Mouse (Mus musculus): ENCODE results near the gene R3hcc1l.

Gene R3hcc1l

DNA sequence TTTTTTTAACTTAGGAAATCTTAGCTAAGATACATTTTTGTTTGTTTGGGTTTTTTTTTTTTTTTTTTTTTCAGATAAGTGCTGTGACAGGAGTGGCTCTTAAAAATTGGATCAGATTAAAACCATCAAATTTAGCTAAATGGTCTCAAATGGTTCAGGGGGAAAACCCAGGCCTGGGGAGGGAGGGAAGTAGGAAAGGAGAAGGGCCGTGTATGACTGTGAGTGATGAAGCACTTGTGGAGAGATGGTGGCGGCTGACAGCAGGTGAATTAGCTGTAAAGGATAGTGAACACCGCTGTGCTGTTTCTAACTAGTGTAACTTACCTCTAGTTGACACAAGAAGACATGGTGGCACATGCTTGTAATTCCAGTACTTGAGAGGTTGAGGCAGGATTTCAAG, 40.1 kb downstream of the R3hcc1l start:
- DNase-seq, result no peak

DNA sequence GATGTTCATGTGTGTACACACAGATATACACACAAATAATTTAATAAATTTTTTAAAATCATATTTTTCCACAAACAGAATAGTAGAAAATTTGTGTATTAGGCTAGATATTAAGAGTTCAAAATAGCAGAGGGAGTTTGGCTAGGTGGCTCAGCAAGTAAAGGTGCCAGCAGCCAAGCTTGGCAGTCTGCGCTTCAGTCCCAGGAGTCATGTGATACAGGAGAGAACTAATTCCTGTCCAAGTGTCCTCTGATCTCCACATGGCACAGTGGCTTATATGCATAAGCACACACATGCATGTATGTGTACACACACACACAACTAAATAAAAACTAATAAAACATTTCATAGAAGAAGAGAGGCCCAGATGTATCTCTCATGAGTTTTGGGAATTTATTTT, 43.4 kb downstream of the R3hcc1l start:
- peak; percentile 42 for DNase-seq

DNA sequence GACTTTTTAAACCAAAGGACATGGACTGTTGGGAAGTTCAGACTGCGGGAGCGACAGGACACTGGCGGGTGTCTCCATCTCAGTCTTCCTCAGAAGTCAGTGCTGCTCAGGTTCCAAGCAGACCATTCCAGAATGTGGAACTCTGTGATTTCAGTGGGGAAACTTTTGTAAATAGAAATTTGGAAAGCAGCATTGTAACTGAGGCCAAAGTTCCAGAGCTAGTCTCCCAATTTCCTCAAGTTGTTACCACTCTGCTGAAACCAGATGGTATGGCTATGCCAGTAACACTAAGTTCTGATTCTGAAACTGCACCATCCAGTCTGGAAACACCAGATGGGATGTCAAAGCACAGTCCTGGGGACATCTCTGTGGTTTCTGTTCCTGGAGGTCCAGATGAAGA, 44.4 kb downstream of the R3hcc1l start:
- DNase-seq, result no peak

DNA sequence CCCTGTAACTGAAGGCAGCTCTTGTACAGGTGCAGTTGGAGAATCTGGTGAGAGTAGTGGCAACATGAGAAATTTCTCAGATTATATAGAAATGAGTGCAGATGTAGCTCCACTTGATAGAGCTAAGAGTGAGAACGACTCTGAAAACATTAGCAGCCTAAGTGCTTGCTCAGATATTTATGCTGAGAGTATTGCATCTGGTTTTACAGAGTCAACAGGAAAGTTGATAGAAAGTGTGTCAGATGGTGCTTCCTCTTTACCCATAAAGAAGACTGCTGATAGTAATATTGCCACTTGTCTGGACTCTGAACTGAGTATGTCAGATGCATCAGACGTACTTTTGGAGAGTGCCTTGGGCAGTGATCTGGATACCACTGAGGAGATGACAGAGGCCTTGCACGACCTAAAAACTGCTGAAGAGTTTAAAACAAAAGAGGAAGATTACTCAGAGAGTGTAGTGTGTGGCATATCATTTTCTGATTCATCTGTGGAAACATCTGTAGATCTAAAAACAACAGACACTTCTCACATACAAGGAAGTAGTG, 45.2 kb downstream of the R3hcc1l start:
- DNase-seq, result no peak

DNA sequence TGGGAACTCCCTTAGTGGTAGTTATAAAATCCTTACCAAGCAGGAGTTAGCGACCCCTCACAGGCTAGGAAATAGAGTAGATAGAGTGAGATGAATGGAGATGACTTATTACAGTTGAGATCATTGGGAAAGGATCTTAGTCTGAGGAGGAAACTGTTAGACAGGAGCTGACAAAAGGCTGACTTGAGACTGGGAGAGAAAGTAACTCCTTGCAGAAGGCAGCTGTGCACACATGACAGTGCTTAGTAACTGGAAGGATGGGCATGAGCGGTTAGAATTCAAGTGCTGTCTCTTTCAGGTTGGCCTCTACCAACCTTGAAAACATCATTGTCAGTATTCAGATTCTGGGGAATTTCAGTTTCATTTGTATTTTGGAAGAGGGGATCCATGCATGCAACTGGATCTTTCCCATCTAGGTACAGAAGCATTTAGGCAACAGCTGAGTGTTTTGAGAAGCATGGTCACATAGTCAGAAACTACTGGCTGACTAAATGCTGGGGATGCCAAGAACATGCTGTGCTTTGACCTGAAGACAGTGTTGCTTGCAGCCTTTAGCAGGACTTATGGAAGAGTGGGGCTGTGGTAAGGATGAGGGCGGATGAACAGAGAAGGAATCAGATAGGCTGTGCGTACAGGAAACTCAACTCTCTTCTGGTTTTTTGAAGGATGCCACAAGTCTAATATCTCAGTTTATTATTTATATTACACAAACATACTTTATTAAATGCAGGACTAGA, 47.9 kb downstream of the R3hcc1l start:
- no peak for DNase-seq

DNA sequence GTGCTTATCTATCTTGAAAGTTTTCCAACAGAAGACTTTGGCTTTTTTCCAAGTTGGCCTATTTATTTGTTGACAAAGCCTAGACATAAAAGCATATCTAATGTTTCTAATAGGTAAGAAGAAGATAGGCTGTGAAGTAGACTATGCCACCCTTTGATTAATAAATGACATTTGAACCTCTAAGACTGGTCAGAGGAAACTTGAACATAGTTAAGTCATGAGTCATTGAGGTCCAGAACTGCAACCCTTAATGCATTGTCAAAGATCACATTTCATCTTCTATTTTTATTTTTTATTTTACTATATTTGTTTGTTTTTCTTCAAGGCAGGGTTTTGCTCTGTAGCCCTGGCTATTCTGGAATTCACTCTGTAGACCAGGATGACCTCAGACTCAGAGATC, 48.5 kb downstream of the R3hcc1l start:
- peak; percentile 13 for DNase-seq

DNA sequence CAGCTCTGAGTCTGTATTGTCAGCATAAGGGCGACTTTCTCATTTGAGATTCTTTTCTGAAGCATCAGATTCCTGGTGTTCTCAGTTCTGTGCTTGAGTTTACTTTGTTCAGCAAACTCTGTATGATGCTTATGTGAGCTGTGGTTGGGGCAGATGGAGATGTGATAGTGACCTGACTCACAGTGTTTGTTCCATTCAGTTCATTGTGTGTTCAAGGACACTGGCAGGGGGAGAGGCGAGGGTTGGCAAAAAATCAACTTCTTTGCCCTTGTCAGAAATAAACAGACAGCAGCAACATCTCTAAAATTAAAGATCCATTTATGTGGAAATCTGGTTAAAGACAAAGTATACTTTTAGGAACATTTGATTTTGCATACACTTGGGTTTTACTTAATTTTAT, 50.5 kb downstream of the R3hcc1l start:
- no peak for DNase-seq

DNA sequence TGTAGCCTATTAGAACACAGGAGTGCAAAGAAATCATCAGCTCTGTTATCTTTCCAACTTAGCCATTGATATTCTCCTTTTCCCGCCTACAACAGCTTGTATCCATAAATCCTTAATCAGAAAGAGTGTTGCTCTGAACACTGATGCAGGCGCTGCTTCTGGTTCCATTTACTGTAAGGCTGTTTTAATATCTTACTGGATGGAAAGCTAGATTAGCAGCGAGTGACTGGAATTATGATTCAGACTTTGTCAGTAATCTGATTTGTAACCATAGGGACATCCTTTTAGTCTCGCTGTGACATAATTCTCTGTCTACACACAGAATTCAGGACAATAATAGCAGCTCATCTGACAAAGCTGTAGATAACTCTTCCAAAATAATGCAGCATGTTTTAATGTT, 52.7 kb downstream of the R3hcc1l start:
- no peak for DNase-seq

DNA sequence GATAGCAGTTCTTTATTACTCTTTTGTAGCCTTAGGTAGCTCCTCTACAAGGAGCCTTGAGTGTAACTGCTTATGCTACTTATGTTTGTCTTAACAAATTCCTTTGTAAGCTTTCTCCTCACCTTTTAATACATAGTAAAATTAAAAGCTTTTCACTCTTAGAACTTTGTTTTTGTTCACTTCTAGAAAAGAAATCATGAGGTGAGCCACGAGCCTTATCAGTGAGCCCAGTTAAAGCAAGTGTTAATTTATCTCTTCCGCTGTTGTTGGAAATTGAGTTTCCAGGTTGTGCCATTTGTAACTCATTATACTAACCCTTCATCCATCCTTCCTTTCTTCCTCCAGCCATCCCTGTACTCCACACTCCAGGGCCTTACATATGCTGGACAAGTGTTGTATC, 56.8 kb downstream of the R3hcc1l start:
- DNase-seq, result no peak

DNA sequence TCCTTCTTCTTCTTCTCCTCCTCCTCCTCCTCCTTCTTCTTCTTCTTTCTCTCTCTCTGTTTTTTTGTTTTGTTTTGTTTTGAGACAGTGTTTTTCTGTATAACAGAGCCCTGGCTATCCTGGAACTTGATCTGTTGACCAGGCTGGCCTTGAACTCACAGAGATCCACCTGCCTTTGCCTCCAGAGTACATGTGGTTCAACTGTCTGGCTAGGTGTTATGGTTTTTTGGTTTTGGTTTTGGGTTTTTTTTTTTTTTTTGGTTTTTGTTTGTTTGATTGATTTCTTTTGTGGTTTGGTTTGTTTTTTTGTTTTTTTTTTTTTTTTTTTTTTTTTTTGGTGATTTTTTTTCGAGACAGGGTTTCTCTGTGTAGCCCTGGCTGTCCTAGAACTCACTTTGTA, 58.3 kb downstream of the R3hcc1l start:
- DNase-seq, result no peak

DNA sequence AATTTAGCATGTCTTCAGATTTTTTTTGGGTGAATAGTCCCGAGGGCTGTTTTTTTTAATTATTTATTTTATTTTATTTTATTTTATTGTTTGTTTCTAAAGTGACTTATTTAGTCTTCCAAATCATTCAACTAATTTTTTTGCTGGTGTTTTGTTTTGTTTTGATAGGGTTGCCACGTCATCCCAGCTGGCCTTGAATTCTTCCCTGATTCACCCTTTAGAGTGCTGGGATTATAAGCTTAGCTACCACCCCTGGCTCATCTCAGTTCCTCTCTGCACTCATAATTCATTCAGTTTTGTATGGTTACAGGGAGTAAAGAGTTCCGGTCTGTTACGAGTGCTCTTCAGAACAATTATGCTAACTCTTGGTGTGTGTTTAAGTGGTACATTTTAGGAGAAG, 60.1 kb downstream of the R3hcc1l start:
- no peak for DNase-seq

DNA sequence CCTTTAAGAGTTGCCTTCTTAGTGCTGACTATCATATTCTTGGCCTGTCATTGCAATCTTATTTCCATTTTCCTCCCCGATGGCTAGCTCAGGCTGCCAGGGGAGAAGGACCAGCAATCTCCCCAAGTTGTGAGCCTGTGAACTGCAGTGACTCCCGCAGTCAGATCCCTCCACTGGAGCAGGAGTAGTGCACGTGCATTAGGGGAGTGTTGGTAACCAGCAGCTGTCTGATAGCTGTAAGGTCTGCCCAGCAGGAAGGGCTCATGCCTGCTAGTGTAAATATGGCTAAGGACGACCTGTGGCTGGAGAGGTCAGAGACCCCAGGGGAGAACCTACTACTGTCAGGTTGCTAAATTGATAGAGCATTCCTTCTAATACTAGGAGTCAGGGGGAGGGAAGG, 62.1 kb downstream of the R3hcc1l start:
- no peak for DNase-seq

DNA sequence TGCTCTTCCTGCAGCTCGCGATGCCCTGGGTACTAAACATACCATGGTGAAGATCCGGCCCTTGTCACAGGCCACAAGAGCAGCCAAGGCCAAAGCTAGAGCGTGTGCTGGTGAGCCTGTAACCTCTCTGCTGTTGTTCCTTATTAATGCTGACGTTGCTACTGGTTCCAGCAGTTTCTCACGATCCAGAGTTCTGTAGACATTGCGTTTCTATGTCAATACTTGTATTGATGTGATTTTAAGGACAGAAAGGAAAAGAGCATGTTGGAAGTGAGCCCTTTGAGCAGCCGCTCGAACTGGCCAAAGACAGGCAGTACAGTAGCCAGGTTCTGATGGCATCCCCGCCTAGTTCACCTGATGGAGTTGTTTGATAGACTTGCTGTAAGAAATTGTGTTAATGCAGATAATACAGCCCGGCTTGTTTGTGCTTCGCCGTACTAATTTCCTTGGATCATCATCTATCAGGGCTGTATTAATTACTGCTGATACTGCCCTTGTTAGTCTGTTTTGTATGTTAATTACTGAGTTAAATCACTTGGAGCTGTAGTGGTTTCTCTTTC, 64.3 kb downstream of the R3hcc1l start:
- DNase-seq, result no peak

DNA sequence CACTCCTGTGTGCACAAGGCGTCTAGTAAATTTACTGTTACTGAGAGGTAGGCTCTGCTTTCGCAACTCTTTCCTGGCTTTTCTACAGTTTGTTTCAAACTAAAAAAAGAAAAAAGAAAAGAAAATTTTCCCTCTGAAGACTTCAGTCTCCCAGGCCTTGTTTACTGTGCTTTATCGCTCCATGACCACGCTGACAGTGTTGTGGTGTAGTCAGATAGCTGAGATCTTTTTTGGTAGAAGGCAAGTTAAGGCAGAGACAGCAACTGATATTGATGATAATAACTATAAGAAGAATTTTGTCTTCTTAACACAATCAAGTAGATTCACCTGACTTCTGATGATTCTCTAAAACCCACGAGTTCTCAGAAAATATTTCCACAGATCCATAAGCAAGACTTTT, 65.1 kb downstream of the R3hcc1l start:
- DNase-seq, result no peak

DNA sequence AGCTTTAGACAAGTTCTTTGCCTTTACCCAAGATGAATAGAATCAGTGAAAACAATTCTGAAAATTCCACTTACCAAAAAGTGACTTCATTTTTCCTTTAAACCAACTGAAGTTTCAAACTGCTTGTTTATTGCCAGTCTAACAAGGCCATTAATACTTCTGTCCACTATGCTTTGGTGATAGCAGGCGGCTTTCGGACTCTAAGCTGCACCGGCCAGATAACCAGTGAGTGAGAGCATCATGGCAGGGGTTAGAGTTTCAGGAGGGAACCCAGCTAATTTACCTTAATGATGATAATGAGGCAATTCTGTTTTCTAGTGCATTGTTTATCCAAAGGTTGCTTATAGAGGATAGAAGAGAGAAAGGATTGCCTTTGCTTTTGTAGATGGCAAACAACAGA, 65.6 kb downstream of the R3hcc1l start:
- no peak for DNase-seq

DNA sequence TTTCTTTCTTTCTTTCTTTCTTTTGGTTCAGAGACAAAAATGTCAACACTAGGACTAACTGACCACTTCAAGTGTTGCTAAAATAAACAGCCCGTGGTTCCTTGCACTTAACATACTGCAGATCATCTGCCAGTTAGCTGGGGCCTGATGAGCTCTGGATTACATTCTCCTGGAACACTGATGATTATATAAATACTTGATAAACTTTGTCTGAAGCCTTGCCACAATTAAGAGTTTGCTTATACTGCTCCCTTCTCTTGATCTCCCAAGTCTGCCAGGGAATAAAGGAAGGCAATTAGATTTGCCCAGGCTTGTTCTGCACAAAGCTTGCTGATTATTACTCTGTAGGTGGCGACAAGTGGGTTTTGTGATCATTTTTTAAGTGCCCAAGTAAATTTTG, 69.1 kb downstream of the R3hcc1l start:
- no peak for DNase-seq

DNA sequence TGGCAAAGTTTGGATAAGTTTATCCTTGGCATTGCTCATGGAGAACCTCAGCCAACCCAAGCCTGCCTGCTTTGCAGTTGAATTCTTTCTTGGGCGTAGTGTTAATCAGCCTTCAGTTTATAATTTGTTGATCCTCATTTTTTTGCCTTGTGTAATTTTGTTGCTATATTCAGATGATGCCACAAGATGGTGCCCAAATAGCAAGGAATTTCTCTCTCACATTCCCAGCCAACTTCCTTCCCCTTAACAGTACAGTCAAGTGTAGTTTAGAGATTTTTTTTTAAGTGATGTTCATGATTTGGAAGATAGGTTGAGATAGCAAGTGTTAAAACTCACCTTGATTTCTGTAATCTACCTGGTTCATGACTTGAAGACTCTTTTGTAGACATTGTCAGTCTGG, 70.7 kb downstream of the R3hcc1l start:
- no peak for DNase-seq

DNA sequence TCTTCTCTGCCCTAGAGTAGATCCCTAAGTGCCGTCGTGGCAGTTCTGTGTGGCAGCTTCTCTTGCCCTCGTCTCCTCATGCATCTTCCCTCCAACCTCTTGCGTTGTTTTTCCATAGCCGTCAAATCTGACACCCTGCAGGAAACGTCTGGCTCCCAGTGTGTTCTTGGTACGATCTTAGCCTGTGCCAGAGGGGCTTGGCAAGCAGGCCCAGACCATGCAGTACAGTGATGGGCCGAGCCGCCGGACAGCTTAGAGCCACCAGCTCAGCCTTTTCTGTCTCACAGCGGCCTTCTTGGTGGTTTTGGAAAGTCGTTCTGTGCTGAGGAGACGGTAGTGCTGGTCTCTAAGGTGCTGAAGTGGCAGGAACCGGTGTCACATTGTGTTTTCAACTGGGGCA, 73.0 kb downstream of the R3hcc1l start:
- no peak for DNase-seq

DNA sequence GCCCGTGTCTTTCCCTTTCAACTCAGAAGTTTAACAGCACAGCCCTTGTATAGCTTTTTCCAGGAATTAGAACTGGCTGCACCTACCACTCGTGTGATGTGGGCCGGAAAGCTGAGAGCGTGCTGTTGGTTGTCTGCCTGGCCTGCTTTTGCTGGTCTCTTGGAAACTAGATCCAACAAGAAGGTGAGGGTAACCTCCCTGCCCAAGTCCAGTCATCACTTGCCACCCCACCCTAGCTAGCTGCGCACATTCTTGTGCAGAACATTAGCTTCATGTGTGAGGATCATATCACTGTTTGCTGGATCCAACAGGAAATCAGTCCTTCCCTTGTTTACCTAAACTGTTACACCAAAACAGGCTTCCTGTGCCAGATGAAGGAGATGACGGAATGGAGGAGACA, 74.9 kb downstream of the R3hcc1l start:
- DNase-seq, result no peak

DNA sequence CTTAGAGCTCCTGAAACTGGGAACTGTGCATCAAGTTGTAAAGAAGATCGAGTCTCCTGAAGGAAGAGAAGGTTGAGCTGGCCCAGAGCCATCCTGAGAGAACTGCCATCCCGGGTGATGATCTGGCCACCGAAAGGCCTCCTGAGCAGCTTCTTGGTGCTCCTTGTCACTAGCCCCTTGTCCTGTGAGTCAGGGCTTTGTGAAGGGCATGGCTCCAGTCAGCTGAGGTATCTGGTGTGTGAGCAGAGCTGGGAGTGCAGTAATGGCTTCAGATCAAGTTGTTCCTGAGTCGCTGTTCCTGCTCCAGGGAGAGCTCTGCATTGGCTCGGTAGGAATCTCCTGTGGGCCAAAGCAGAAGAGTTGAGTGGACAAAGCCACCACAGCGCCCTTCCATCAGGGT, 76.5 kb downstream of the R3hcc1l start:
- DNase-seq, result peak; percentile 28

DNA sequence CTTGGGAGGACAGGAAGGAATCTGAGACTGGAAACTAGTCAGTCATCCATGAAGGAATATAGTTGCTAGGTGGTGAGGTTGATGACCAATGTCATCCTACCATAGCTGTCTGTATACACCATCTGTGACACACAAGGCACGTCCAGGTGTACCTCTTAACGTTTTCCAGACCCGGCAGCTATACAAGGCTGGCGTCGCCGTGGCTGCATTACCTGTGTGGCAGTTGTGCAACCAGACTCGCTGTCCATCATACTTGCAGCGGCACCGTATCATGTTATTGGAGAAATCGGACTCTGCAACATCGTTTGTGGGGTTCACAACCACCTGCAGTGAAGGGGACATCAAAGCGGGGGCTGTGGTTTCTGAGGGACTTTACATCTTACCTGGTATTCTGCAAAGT, 78.7 kb downstream of the R3hcc1l start:
- DNase-seq, result no peak

DNA sequence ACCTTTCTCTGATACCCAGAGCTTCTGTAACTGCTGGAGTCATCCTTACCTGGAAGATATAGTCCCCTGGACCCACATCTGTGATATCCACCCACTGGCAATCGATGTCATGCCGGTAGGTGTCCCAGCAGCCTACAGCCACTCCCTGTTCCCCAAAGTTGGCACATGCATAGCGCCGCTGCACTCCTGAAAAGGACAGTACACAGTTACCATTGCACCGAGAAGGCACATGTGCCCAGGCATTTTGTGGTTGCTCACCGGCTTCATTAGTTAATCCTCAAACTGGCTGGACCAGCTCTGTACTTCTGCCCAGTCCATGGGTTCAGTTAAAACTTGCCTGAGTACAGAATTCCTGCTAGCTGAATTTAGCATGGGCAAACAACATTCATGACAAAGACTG, 79.3 kb downstream of the R3hcc1l start:
- no peak for DNase-seq

DNA sequence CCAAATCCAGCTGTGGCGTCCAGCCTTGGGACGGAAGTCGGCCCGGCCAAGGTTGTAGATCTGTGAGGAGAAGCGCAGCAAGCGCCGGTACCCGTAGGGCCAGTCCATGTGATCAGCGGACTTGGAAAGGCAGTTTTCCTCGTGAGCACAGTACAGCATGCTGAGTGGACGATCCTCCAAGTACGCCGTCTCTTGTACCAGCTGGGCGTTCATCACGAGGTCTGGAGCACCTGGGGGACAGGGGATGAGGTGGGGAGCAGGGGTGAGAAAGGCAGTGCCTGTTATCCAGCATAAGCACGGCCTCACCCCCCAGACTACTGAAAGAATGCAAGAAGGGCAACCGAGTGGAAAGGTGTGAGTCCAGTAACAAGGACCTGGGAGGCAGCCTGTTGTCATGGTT, 81.3 kb downstream of the R3hcc1l start:
- DNase-seq, result no peak

DNA sequence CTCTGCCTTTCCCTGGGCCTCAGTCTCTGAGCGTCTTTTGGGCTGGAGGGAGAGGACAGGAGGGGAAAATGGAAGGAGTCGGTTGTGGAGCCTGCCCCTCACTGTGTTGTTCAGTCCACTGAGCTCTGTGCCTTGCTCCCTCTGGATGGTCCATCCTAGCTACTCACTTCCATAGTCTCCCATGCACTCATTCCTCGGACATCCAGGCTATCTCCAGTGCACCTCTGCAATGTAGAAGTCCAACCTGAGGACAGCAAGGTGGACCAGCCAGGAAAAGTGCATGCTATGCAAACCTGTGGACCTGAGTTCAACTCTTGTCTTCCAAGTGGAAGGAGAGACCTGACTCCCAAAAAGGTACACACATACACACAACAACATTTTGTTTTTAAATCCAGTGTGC, 82.0 kb downstream of the R3hcc1l start:
- no peak for DNase-seq

DNA sequence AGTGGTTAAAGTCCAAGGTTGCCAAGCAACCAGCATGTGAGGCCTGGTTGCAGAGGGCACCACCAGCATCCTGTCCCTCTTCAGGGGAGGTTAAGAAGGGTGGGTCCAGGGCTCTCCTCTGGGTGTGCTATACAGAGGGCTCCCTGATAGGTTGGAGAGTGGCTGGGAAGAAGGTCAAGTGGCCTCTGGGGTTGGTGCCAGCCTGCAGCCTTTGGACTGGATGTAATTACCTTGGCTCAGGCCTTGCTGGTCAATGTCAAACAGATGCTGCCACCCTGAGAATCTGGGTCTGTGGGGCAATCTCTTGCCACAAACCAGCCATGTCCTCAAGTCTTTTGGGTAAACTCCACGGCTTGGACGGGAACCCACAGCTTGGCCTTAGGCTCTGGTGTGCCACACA, 82.9 kb downstream of the R3hcc1l start:
- no peak for DNase-seq

All from cerebellum, adult 9-10 months (tissue).